Mouse (Mus musculus): Measurements from ENCODE around the gene Ero1lb. TPM values are rescaled to one million over a fixed set of nuclear protein-coding genes. Genes with fewer than 3 reads are reported as not detected.

The Ero1lb gene
- polyA plus RNA-seq (2012; rRNA removed; ENCODE audit: low replicate concordance), result 1.9 and 2.1 TPM in 2 replicates

GRCm38 (mm10) chr13:12565621-12566390 lies at the start of gene Ero1lb:
TSS of gene Ero1lb (plus strand) at chr13:12565874.

GRCm38 (mm10) chr13:12519955-12520584 lies 45.6 kb upstream of the Ero1lb start, which contains the start of gene Edaradd:
TSS of gene Edaradd (minus strand) at chr13:12520438.

Other genes starting within 250 kb of the Ero1lb start
- gene Actn2, start 225.1 kb upstream of the Ero1lb start, polyA plus RNA-seq (2012; rRNA removed; ENCODE audit: low replicate concordance), result 1.8 TPM in 1 of 2 replicates, not detected in the other
- gene Heatr1, start 170.8 kb upstream of the Ero1lb start, polyA plus RNA-seq (2012; rRNA removed; ENCODE audit: low replicate concordance), result 13.8 and 67.4 TPM in 2 replicates
- gene Lgals8, start 100.9 kb upstream of the Ero1lb start, polyA plus RNA-seq (2012; rRNA removed; ENCODE audit: low replicate concordance), result 45.4 and 47.7 TPM in 2 replicates
- 0.13 and 0.41 TPM in 2 replicates for gene Edaradd, start 45.4 kb upstream of the Ero1lb start, polyA plus RNA-seq (2012; rRNA removed; ENCODE audit: low replicate concordance)
- gene Prl2c3, start 234.2 kb downstream of the Ero1lb start, polyA plus RNA-seq (2012; rRNA removed; ENCODE audit: low replicate concordance), result not detected in 2 replicates